Mouse (Mus musculus) urinary bladder, postnatal 4 days (tissue): ENCODE results near the gene Dcdc2b.

Experiments used
- DNase-seq, 2 experiments: peaks; one replicate each; pipeline ENCODE4 v3.0.0; 2021 to 2022; ENCODE audit warnings: low spot score in 2 of 2

The Dcdc2b gene

DNA sequence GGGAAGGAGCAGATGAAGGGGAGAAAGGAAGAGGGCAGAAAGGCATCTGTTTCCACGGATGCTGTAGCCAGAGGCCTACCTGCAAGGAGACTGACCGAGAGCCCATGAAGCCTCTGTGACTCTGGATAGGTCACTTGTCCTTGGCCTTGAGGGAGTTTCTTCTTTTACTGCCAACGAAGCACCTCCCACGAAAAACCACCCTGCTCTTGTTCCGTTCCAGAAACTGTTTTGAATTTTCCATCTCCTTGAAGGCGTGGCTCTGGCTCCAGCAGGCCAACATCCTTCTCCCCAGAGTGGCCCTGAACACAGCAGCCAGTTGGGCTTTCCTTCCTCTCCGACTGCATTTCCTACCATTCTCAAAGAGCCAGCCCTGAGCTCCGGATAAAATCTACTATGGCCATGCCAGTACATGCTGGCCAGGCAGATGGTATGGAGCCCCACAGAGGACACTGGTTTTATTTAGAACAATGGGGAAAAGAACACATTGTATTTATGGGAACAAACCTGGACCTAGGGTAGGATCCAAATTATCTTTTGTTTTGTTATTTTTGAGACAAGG lies 7.3 kb upstream of the Dcdc2b start:
- DNase-seq = no peak

DNA sequence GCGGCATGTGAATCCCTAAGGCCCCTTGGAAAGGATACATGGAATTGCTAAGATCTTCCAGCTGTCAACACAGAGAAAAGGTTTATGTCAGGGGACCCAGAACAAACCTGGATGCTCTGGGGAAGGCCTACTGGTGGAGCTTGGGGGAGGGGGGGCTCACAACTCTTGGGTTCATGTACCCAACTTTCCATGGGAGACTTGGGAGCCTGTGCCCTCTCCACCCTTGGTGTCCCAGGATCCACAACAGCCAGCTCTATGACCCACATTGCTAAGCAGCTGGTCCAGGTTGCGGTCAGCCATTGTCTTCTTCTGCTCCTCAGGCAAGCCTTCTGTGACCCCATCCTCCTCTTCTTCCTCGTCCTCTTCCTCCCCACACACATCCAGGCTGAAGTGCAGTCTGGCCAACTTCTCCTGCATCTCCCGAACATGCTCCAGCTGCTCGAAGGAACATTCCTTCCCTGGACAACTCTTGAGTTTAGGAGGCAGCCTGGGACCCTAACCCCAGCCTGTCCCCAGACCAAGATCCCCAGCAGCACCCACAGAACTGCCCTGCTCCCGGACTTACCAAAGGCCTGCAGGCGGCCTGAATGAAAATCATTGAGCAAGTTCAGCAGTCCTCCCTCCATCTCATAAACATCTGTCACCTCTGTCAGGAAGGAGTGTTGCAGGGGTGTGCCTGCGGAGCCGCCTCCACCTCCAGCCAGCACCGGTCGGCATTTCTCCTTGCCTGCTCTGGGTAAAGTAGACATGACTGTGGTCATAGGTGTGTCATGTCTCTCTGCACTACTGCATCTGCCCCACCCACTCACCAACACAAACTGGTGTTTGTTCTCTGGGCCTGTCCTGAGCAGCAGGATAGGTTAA lies 6.6 kb upstream of the Dcdc2b start:
- no peak for DNase-seq

DNA sequence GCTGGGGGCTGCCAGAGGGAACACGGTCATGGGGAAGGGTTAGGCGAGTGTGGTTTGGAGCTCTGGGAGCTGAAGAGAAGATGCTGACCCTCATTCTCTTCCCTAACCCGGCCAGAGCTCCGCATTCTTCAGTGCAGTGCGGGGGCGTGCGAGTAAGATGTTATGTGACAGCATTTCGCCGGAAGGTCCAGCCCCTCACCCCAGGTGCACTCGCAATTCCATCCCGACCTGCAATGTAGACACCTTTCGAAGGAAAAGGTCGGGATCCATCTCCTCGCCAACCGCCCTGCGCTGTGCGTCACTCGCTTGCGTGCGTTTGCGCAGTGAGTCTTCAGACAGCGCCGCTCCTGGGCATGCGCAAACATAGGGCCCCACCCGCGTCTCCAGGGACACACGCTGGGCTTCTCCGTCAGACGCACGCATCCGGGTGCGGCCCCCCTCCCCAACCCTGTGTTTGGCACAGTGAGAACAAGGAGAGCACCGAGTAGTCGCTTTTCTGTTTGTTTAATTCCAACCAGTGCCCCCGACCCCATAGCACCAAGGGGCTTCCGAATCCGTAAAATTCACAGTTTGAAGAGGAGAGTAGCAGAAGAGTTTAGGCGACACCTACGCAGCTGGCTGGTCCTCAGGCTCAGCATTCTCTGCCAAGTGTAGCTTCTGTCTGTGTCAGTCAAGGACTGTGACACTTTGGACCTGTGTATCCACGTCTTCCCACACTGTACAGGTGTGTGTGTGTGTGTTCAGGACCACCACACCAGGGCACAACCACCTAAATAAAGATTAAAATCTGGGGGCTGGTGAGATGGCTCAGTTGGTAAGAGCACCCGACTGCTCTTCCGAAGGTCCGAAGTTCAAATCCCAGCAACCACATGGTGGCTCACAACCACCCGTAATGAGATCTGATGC lies 5.0 kb upstream of the Dcdc2b start, which contains the start of gene Iqcc:
Gene Iqcc, minus strand, starts transcription at position 314 of the 906 bp plus-strand sequence.
- DNase-seq = peak; percentile 94

DNA sequence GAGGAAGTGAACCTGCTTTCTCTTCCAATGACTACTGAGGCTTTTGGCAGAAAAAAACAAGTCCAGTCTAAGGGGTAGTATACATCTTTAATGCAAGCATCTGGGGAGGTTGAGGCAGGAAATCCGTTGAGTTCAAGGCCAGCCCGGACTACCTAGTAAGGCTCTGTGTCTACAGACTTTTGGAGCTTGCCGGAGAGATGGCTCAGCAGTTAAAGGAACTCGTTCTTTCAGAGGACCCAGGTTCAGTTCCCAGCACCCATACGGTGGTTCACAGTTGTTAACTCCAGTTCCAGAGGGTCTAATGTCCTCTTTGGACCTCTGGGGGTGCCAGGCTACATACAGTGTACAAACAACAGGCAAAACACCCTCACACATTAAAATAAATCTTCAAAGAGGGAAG lies 4.0 kb upstream of the Dcdc2b start:
- DNase-seq = no peak

DNA sequence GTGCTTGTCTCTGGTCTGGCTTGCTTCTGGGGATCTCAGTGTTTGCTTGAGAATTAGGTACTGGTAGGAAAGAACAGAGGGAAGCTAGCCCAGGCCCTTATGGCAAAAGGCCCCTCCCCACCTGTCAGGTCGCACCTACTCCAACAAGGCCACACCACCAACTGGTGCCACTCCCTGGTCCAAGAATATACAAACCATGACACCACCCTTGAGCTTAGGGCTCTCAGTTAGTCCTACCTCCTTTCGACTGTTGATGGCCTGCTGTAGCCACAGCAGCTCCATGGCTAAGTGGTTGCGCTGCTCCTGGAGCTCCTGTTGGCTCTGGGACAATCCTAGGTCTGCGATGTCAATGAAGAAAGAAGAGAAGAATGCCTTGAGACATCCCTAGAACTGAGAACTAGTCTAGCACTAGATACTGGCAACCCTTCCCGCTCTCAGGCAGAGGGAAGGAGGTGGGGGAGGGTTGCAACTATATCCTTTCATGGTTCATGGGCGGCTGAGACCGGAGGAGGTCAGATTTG lies 3.1 kb upstream of the Dcdc2b start:
- DNase-seq = no peak

DNA sequence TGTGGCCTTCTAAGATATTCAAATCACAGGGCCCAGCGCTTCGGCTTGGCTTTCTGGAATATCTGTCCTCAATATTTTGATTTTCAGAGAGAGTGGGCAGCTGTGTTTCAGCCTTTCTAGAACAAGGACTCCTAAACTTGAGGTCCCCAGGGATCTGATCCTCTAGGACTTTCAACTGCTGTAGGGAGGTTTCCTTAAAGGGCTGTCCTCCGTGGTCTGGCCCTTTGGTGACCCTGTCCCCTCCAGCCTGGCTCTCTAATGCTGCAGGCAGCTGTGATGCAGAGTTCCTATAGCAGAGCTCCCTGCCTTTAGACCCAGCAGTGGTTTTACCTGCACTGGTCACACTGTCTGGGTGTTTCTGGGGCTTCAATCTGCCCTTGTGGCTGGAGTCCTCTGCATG lies 2.6 kb upstream of the Dcdc2b start:
- DNase-seq = no peak

DNA sequence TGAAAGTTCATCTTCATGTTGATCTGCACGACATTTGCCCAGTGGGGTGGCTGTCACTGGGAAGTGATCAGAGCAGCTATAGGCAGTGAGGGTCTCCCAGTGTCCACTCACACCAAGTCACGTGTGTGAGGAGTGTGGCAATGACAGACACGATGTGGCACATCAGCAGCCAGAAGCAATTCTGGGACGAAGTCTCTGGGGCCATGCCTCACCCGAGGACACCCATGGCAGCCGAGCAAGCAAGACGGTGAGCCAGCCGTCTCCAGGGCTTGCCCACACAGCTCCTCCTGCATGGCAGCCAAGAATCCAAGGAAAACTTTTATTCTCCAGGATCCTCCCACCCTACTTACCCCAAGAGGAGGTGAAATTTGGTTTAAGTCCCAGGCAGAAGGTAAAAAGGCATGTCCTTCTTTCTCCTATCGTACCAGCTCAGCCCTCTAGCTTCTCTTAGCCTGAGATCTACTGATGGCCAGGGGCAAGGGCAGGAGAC lies 1.8 kb upstream of the Dcdc2b start:
- DNase-seq = no peak

DNA sequence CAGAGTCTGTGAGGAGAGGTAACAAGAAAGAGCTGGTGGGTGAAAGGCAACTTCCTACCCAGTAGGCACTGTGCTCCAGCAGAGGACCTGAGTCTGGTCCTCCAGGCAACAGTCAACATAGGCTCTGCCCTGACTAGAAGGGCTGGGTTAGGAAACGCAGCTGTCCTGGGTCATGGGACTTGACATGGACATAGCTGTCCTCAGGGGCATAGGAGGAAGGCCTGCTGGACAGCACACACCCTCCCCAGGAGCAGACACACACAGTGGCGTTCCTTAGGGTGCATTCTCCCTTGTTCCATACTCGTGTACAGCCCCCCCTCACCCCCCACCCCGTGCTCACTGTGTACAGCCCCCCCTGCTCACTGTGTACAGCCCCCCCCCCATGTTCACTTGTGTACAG lies 3.6 kb downstream of the Dcdc2b start:
- no peak for DNase-seq

DNA sequence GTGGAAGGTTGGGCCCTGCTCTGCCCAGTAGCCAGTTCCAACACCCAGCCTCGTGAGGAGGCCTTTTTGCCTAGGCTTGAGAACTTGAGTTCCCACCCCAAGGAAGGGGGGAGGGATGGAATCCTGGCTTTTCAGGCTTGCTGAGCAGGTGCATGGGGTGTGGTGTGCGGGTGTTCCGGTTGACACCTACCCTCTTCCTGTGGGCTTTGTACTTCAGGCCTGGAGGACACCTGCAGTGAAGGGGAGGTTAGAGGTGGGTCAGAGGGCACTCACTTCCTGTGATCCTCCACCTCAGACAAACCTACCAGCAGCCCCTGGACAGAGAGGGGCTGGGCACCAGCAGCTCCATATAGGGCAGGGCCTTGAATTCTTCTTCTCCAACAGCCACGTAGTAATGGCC lies 4.0 kb downstream of the Dcdc2b start:
- no peak for DNase-seq

DNA sequence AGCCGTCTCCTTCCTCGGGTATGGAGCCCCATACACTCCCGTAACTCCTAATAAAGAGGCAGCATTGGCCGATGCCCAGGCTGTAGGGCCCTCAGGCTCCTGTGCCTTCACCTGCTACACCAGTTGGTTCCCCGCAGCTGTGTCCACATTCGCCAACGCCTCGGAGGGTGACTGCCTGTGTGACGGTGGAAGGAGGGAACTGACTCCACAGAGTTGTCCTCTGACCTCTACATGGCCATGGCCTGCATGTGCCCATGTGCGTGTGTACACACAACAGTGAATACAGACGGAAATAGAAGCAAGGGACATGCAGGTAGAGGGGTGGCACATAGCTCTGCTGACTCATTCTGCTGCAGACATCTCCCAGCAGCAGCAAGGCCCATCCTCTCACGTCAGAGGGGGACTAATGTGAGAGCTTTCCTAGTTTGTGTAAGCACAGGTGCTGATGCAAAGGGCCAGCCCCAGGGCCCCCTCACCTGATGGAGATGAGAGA lies 4.9 kb downstream of the Dcdc2b start:
- no peak for DNase-seq

DNA sequence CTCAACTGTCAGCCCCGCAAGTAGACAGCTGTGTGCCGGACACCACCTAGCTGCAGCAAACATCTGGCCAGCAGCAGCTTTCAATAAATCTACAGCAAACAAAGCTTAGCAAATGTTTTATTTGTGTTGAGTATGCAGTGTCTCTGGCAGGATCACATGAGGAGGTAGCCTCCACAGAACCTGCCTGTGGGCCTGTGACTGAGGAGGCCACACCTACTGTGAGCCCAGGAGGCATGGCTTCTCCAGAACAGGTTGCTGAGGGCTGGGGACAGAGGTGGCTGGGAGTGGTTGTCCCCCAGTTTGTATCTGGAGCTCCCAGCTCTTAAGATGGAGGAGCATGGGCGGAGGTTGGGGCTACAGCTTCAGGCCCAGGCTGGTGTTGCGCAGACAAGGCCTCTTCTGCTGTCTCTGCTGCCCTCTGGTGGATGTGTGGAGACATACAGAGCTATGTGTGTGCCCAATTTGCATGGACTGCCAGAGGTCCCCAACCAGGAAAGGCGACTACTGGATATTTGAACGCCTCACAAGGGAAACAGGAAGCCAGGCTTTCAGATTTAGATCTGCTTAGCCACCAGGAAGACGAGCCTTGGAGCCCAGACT lies 5.5 kb downstream of the Dcdc2b start:
- DNase-seq = peak; percentile 67 to 81

DNA sequence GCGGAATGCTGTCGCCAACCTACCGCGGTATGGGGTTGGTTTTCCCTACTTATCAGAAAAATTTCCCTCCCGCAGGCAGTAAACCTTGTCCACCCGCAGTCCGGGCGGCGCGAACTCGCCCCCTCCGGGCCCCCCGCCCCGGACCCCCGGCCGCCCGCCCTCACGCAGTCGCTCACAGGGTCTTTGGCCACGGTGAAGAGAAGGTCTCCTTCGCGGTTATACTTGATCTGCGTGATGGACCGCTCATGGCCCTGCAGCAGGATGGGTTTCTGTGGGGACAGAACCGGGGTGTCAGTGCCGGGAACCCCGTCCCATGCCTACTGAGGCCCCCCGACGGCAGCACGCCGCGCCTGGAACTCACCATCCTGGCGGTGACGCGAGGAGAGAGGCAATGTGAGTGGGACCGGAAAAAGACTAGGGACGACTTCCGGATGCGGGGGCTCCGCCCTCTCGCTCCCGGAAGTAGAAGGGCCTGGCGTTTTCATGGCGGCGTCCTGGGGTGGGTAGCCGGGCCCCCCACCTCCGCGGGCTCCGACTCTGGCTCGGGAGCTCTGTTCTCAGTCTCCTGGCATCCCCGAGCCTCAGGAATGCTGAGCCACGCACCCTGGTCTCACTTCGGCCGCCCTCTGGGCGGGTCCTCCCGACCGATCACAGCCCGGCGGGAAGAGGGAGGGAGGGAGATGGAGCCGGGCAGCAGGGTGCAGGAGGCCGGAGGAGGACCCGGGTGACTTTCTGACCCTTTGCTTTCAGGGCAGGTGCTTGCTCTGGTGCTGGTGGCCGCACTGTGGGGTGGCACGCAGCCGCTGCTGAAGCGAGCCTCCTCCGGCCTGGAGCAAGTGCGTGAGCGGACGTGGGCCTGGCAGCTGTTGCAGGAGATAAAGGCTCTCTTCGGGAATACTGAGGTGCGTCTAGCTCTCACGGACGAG lies 13.6 kb downstream of the Dcdc2b start, which contains the start of the genes Eif3i and Tmem234:
Gene Eif3i, minus strand, starts transcription at position 416 of the 926 bp plus-strand sequence.
Gene Tmem234, plus strand, starts transcription at position 436 of the 926 bp plus-strand sequence.
- peak; percentile 79 to 83 for DNase-seq

DNA sequence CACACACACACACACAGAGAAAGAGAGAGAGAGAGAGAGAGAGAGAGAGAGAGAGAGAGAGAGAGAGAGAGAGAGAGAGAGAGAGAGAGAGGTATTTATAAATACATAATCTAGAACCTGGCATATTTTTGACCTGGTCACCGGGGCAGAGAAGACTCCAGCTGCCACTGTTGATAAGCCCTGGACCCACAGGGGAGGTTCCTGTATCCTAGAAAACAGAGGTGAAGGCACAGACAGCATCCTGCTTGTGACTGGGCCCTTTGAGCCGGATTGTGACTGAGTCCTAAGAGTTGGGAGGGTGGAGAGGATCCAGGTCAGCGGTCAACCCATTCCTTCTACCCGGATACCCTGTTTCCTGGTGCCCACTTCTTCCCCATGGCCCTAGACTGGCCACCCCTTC lies 25.2 kb downstream of the Dcdc2b start:
- DNase-seq = no peak

DNA sequence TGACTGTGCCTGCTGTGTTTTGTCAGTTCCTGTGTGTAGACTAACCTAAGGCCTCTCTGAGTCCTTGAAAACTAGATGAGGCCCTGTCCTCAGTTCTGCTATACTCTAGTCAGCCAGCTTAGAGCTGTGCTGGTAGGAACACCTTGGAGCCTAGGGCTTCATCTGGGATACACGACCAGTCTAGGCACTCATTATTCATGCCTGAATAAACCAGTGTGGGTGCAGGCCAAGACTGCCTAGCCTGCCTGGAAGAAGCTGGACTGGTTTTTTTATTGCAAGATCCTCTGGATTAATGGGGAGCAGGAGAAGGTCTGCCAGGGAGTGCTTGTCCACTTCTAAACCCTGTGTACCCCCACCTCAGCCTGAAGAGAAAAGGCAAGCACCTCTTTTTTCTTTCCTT lies 27.1 kb downstream of the Dcdc2b start:
- DNase-seq = no peak

DNA sequence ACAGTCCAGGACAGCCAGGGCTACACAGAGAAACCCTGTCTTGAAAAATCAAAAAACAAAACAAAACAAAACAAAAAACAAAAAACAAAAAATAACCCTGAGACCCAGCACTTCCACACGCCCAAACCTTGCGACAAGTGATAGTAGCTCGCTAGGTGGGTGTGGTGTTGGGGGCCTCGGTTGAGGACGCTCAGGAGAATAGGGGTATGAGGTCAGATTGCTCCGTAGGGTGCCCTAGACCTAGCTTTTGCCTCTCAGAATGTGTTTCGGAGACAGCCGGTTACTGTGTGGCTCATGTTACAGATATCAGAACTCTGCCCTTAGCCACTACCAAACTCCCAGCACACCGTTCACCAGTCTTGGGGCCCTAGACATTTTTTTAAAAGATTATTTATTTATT lies 28.3 kb downstream of the Dcdc2b start:
- DNase-seq = no peak

DNA sequence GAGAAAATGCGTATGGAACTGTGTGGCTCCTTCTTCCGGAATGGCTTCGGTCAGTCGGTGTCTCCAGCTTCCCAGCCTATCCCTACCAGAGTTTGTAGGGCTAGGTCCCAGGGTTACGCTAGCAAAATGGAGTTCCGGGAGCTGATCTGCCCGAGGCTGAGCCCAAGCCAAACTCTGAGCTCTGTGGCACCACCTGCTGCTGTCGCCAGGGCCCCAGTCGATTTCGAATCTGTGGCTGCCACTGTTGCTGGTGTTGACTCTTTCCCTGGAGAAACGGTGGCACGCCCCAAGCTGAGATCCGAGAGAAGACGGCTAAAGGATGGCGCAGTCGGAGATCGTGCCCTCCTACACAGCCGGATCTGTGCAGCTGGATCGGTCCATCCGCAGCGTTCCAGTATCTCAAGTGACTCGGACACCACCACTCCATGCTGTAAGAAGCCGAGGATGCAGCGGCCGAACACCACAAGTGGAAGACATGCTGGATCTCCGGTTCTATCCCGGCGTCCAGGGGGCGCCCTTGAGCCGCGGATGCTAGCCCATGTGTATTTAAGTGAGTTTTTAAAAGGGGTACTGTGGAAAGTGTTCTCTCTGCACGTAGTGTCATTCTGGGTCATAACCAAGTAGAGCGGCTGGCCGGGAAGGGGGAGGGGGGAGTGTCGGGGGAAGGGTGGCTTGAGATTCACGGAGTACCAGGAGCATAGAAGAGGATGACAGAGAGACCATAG lies 29.0 kb downstream of the Dcdc2b start:
- DNase-seq = peak; percentile 75 to 85

DNA sequence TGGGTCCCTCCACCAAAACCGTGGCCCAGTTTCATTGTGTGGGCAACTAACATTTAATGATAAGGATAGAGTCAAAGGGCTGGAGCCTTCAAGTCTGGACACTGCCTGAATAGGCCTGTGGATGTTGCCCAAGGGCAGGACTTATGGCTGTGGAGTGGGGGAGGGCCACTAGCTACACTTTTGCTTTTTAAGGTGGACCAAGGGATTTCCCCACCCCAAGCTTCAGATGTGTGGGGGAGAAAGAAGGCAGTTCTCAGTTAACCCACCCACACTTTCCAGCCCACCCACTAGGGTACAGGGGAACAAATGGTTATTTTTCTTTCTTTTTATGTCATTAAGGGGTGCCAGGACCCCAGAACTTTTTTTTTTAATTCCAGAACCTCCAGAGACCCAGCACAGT lies 29.7 kb downstream of the Dcdc2b start:
- no peak for DNase-seq

DNA sequence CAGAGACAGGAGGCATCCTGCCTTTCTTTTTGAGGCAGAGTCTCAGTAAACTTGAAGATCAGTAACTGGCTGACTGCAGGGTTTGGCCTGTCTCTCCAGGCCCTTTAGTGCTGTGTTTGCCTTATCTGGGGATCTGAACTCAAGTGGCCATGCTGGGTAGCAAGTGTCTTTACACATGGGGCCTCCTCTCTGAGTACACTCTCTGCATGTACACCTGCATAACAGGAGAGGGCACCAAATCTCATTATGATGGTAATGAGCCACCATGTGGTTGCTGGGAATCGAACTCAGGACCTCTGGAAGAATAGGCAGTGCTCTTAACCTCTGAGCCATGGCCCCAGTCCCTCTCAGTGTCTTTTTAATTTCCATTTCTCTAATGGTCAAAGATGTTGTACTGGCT lies 31.8 kb downstream of the Dcdc2b start:
- no peak for DNase-seq

DNA sequence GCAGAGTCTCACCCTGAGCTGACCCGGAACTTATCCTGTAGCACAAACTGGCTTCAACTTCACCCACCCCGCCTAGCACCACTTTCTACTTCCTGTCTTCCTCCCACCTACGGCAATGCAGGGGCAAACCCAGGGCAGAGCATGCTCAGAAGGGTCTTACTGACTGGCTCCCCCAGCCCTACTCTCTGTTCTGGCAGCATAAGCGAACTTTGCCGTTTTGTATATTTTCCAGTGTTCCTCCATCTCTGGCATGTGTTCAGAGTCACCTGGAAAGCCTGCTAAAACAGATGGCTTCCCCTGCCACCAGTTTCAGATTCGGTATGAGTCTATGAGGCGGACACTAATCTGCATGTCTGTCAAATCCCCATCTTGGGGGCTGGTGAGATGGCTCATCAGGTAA lies 33.7 kb downstream of the Dcdc2b start:
- DNase-seq = no peak
